Mouse (Mus musculus) stomach, postnatal 0 days (tissue): ENCODE measurements at regions not wholly inside any gene's neighbourhood (a gene's known extent, or its start where the extent isn't known, plus 50 kb on each side); places are given as distances from the start of the nearest gene placed in this dataset.

ENCODE experiments used
- CTCF ChIP-seq: IDR thresholded peaks from 2 replicates; pipeline ENCODE4 v1.5.1; 2016; ENCODE audit warnings: antibody characterized with exemption, low read depth, mild to moderate bottlenecking, moderate library complexity
- EP300 ChIP-seq: optimal IDR thresholded peaks from 2 replicates; pipeline ENCODE3; 2016; ENCODE audit warnings: antibody characterized with exemption

GRCm38 (mm10) chr17:15222923-15223322 lies 153.7 kb downstream of the Dll1 start:
- TF ChIP-seq CTCF: no peak
- TF ChIP-seq EP300: no peak
